Mouse (Mus musculus) C2C12 (cell line): ENCODE measurements around the gene Isca1. TPM values are rescaled to one million over a fixed set of nuclear protein-coding genes. Genes with fewer than 3 reads are reported as not detected.
A peak's percentile ranks its signal among the peaks of the same experiment; 100 is the strongest.

Source experiments
- H3K27me3 ChIP-seq: one replicate; pipeline ENCODE4 v1.6.1; 2011; ENCODE audit not compliant: control insufficient read depth, insufficient read depth, insufficient read length
- H3K36me3 ChIP-seq: one replicate; pipeline ENCODE4 v1.6.1; 2011; ENCODE audit not compliant: control insufficient read depth, insufficient read depth
- H3K4me3 ChIP-seq: one replicate; pipeline ENCODE4 v1.5.1; 2011; ENCODE audit warnings: mild to moderate bottlenecking, control low read depth; ENCODE audit not compliant: poor library complexity, insufficient read depth, severe bottlenecking
- H3K79me2 ChIP-seq: one replicate; pipeline ENCODE4 v1.6.1; 2011; ENCODE audit not compliant: control insufficient read depth, insufficient read depth
- H3K79me3 ChIP-seq: one replicate; pipeline ENCODE4 v1.6.1; 2011; ENCODE audit warnings: low read depth, control low read depth
- H3ac ChIP-seq: one replicate; pipeline ENCODE3; 2011; ENCODE audit warnings: low read depth; ENCODE audit not compliant: control insufficient read depth, insufficient read length
- CEBPB ChIP-seq: IDR thresholded peaks from one replicate; pipeline ENCODE4 v1.6.1; 2011; ENCODE audit warnings: low read depth, mild to moderate bottlenecking, control low read depth, moderate library complexity
- CTCF ChIP-seq: IDR thresholded peaks from one replicate; pipeline ENCODE4 v1.5.1; 2011; ENCODE audit not compliant: control insufficient read depth, insufficient read depth, insufficient read length
- FOSL1 ChIP-seq: IDR thresholded peaks from one replicate; pipeline ENCODE4 v1.8.0; 2011; ENCODE audit warnings: mild to moderate bottlenecking, low read length; ENCODE audit not compliant: poor library complexity, insufficient read depth, severe bottlenecking
- MAX ChIP-seq: IDR thresholded peaks from one replicate; pipeline ENCODE4 v1.6.1; 2011; ENCODE audit warnings: mild to moderate bottlenecking, control low read depth
- MYOD1 ChIP-seq: IDR thresholded peaks from one replicate; pipeline ENCODE4 v1.6.1; 2011; ENCODE audit warnings: low read depth; ENCODE audit not compliant: control insufficient read depth, insufficient read length
- MYOG ChIP-seq: IDR thresholded peaks from one replicate; pipeline ENCODE4 v1.6.1; 2011; ENCODE audit not compliant: control insufficient read depth, insufficient read length; ENCODE audit errors: extremely low read depth
- USF1 ChIP-seq: IDR thresholded peaks from one replicate; pipeline ENCODE4 v1.6.1; 2011; ENCODE audit warnings: low read depth, mild to moderate bottlenecking, control low read depth, moderate library complexity
- long read RNA-seq, 2 experiments: library from polyadenylated mRNA; unstranded; transcript quantifications; one replicate each; pipeline ENCODE4 v2.0.0; 2019 to 2020
- polyA plus RNA-seq: library from polyadenylated mRNA; unstranded; fragments of >200 nt; fragmentation: generic; extraction: Trizol; gene quantifications from one replicate; pipeline ENCODE4 v1.2.1, GENCODE M21; 2012; ENCODE audit warnings: missing spikeins

The Isca1 gene
- polyA plus RNA-seq = 43.2 TPM
- long read RNA-seq, experiment 1, transcript Isca1-201 (4 exons, 1,942 nt) = major isoform, 105 of 111 reads
- long read RNA-seq, experiment 1, transcript Isca1-205 (1 exons, 3,280 nt) = minor isoform, 5 of 111 reads
- long read RNA-seq, experiment 1, partial matches to known transcripts = 0 of 111 reads
- long read RNA-seq, experiment 1, other reads (novel, unspliced or antisense) = 1 of 111 reads
- long read RNA-seq, experiment 2, transcript Isca1-201 (4 exons, 1,942 nt) = major isoform, 543 of 548 reads
- long read RNA-seq, experiment 2, partial matches to known transcripts = 1 of 548 reads
- long read RNA-seq, experiment 2, other reads (novel, unspliced or antisense) = 3 of 548 reads

DNA sequence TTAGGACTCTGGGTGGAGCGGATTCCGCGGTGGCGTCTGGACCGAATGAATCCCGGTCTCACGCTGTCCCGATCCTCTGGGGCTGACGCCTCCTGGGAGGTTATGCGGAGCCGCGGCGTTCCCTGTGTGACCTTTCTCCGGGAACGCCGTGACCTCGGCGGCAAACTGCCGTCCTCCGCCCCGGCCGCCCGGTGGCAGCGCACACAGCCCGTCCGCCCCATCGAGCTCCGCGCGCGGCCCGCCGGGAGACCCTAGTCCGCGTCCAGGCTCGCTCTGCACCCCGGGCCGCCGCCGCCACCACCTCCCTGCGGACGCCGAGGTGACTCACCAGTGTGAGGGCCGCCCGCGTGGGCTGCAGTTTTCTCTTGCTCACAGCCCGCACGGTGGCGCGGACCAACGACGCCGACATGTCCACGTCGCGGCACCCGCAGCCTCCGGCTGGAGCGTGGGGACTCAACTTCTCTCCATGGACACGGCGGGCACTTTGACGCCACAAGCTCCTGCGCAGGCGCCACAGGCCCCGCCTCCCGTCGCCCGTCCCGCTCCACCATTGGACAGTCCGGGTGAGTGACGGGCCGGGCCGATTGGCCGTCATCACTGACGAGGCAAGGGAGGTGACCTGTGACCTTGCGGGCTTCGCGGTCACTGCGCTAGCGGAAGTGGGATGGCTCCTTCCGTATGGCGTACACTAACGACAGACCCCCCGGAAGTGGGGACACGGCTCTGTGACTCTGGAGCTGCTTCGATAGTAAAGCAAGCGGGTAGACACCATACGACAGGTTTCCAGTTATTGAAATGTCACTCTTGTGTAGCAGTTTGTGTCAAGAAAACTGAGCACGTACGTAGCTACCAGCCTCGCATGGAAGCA lies at the start of gene Isca1:
Isca1 (minus strand) TSS at position 515 of the 868 bp plus-strand sequence.
- peaks cover 38% of the 10 kb centered on the region for H3K79me3 ChIP-seq
- H3K79me2 ChIP-seq = peaks cover 46% of the 10 kb centered on the region
- H3K36me3 ChIP-seq = peaks cover 29% of the 10 kb centered on the region
- peak within 1 kb of the TSS; percentile 85 for H3K4me3 ChIP-seq
- no peaks in the 10 kb centered on the region for H3K27me3 ChIP-seq
- TF ChIP-seq FOSL1 (no peak), MYOD1 (no peak), CEBPB (no peak), CTCF (no peak), MAX (peak; percentile 3)
- peak within 1 kb of the TSS; percentile 73 for H3ac ChIP-seq

DNA sequence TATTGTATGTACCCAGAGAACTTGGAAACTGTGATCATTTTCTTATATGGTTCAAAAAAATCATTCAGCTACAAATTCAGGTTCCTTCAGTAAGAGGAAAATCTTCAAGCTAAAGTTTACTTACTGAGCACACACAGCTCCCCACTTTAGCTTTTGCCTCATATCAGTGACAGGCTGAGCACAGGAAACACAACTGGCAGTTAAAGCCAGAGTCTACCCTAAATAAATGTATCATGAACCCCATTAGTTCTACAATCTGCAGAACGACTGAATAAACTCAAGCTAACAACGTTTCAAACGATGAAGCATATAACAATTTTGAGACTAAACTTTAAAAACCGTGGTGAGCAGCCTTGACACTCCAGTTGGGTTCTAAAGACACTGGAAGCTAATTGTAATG lies 47.7 kb upstream of the Isca1 start:
- Histone ChIP-seq H3K79me2 (peaks cover 47% of the 10 kb centered on the region), H3K79me3 (peaks cover 42% of the 10 kb centered on the region), H3ac (no peak overlapping the region), H3K36me3 (peaks cover 52% of the 10 kb centered on the region), H3K4me3 (no peak overlapping the region), H3K27me3 (no peaks in the 10 kb centered on the region)
- TF ChIP-seq CTCF (no peak), USF1 (no peak), MAX (no peak), FOSL1 (no peak), CEBPB (no peak), MYOG (no peak), MYOD1 (no peak)

DNA sequence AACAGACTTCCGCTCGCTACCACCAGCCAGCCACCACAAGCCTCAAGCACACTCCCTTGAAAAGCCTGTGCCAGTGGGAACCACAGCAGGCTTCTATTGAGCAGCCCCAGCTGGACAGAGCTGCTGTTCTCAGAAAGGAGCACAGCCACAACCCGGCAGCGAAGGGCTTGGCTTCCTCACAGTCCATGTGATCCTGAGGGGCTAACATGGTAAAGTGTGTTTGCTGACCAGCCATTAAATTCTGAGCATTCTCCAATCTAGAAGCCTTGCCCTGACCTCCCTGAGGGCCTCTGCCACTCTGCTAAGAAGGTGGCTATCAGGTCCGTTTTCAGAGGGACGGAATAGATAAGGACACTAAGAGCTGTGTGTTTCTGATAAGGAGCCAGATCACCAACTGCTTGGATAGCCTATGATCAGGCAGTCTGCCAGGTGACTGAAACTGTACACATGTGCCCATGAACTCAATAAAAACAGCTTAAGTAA lies 44.5 kb upstream of the Isca1 start:
- Histone ChIP-seq H3K79me2 (peaks cover 15% of the 10 kb centered on the region), H3K27me3 (no peaks in the 10 kb centered on the region), H3K36me3 (peaks cover 66% of the 10 kb centered on the region), H3K4me3 (no peak overlapping the region), H3K79me3 (peaks cover 13% of the 10 kb centered on the region), H3ac (no peak overlapping the region)
- TF ChIP-seq CTCF (no peak), USF1 (no peak), MYOD1 (no peak), MYOG (no peak), CEBPB (no peak), FOSL1 (no peak), MAX (no peak)

GRCm38 (mm10) chr13:59811581-59811980 lies 42.0 kb upstream of the Isca1 start:
- Histone ChIP-seq H3K36me3 (peaks cover 82% of the 10 kb centered on the region), H3K79me2 (no peaks in the 10 kb centered on the region), H3K79me3 (no peaks in the 10 kb centered on the region), H3ac (no peak overlapping the region), H3K27me3 (no peaks in the 10 kb centered on the region), H3K4me3 (no peak overlapping the region)
- TF ChIP-seq CEBPB (no peak), MAX (no peak), FOSL1 (no peak), USF1 (no peak), CTCF (no peak), MYOG (no peak), MYOD1 (no peak)

DNA sequence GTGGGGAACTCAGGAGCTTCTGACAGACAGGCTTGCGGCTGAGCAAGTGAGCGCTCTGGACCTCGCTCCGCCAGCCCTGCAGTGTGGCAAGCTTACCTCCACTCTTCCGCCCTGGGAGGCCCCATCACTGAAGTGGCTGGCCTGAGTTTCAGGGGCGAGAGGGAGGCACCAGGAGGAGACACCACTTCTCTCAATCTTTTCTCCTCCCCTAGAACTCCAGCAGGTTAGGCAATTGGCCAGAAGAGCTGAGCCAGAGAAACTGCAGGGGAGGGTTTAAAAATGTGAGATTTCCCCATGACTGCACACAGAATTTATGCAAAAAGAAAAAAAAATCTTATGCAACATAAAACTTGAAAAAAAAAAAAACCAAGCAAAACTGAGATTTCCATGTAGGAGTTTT lies 31.4 kb upstream of the Isca1 start:
- H3K27me3 ChIP-seq = no peaks in the 10 kb centered on the region
- H3ac ChIP-seq = no peak overlapping the region
- no peak overlapping the region for H3K4me3 ChIP-seq
- H3K36me3 ChIP-seq = peaks cover 87% of the 10 kb centered on the region
- no peaks in the 10 kb centered on the region for H3K79me2 ChIP-seq
- no peak for TF ChIP-seq CTCF
- TF ChIP-seq USF1 = no peak
- TF ChIP-seq CEBPB = no peak
- TF ChIP-seq MYOD1 = no peak
- no peak for TF ChIP-seq MAX
- TF ChIP-seq MYOG = no peak
- TF ChIP-seq FOSL1 = no peak
- H3K79me3 ChIP-seq = no peaks in the 10 kb centered on the region

DNA sequence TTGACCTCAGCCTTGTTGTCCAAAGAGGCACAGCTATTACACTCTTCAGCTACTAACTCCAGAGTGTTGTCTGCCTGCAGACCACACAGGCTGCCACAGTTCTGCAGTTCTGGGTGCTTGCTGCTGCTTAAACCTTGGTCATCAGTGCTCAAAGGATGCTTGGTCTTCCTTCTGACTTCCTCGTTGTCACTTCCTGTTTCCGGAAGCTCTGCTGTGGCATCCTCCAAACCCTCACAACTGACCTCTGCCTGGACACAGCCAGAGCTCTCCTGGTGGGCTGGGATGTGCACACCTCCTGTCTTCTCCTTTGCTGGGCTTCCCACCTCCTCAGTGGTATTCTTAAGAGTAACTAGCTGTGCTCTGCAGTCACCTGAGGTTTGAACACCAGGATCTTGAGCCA lies 30.5 kb upstream of the Isca1 start:
- Histone ChIP-seq H3K4me3 (no peak overlapping the region), H3K36me3 (peaks cover 82% of the 10 kb centered on the region)
- TF ChIP-seq MAX (no peak), FOSL1 (no peak), MYOG (no peak), MYOD1 (no peak), CTCF (no peak), CEBPB (no peak), USF1 (no peak)

More for the DNA sequence above, 30.5 kb upstream of the Isca1 start:
- H3K79me3 ChIP-seq = no peaks in the 10 kb centered on the region
- H3ac ChIP-seq = no peak overlapping the region
- no peaks in the 10 kb centered on the region for H3K27me3 ChIP-seq
- no peaks in the 10 kb centered on the region for H3K79me2 ChIP-seq
